Mouse (Mus musculus) kidney, adult 18-20 months (tissue): Measurements from ENCODE around the gene Fbf1.

Source experiments
- DNase-seq: peaks from one replicate; pipeline ENCODE4 v3.0.0; 2021

Gene Fbf1

GRCm38 (mm10) chr11:116167884-116168439 is at the start of gene Fbf1:
Gene Fbf1 (minus strand): TSS chr11:116168166.
- peak; percentile 94 for DNase-seq

GRCm38 (mm10) chr11:116216549-116216948 is 48.6 kb upstream of the Fbf1 start:
- DNase-seq, result no peak

GRCm38 (mm10) chr11:116215991-116216390 is 48.0 kb upstream of the Fbf1 start:
- no peak for DNase-seq

GRCm38 (mm10) chr11:116215181-116215580 is 47.2 kb upstream of the Fbf1 start:
- DNase-seq, result no peak

- no peak for DNase-seq
Measured at GRCm38 (mm10) chr11:116213877-116214510, 46.0 kb upstream of the Fbf1 start.

- no peak for DNase-seq
Measured at GRCm38 (mm10) chr11:116212847-116213246, 44.9 kb upstream of the Fbf1 start.

GRCm38 (mm10) chr11:116210696-116211095 is 42.7 kb upstream of the Fbf1 start:
- DNase-seq, result peak; percentile 51

- DNase-seq, result peak; percentile 58
Measured at GRCm38 (mm10) chr11:116209257-116209656, 41.3 kb upstream of the Fbf1 start.

- no peak for DNase-seq
Measured at GRCm38 (mm10) chr11:116208660-116209059, 40.7 kb upstream of the Fbf1 start.

GRCm38 (mm10) chr11:116206678-116207077 is 38.7 kb upstream of the Fbf1 start:
- DNase-seq, result no peak

- no peak for DNase-seq
Measured at GRCm38 (mm10) chr11:116203150-116203549, 35.2 kb upstream of the Fbf1 start.

GRCm38 (mm10) chr11:116201151-116201550 is 33.2 kb upstream of the Fbf1 start:
- DNase-seq, result no peak

GRCm38 (mm10) chr11:116198639-116199531 is 30.9 kb upstream of the Fbf1 start, which contains the start of the genes Ten1 and Acox1:
Gene Ten1 (plus strand): TSS chr11:116198855.
Gene Acox1 (minus strand): TSS chr11:116199045.
- peak; percentile 96 for DNase-seq

GRCm38 (mm10) chr11:116198132-116198531 is 30.2 kb upstream of the Fbf1 start:
- DNase-seq, result no peak

GRCm38 (mm10) chr11:116197584-116197906 is 29.6 kb upstream of the Fbf1 start:
- DNase-seq, result no peak

GRCm38 (mm10) chr11:116196866-116197583 is 29.1 kb upstream of the Fbf1 start:
- DNase-seq, result no peak

GRCm38 (mm10) chr11:116196336-116196735 is 28.4 kb upstream of the Fbf1 start:
- DNase-seq, result no peak

- peak; percentile 37 for DNase-seq
Measured at GRCm38 (mm10) chr11:116195252-116195651, 27.3 kb upstream of the Fbf1 start.

GRCm38 (mm10) chr11:116194619-116195018 is 26.7 kb upstream of the Fbf1 start:
- no peak for DNase-seq

GRCm38 (mm10) chr11:116187226-116187930 is 19.4 kb upstream of the Fbf1 start:
- DNase-seq, result no peak

- no peak for DNase-seq
Measured at GRCm38 (mm10) chr11:116186360-116186759, 18.4 kb upstream of the Fbf1 start.

GRCm38 (mm10) chr11:116185836-116186235 is 17.9 kb upstream of the Fbf1 start:
- DNase-seq, result no peak
